Mouse (Mus musculus): Measurements from ENCODE around the gene Gmpr2. TPM values are rescaled to one million over a fixed set of nuclear protein-coding genes. Genes with fewer than 3 reads are reported as not detected.

Gmpr2 gene
- polyA plus RNA-seq, 1 experiment: 26.7 TPM

- Histone ChIP-seq H3K9ac (ENCODE audit: low read depth, poor library complexity, severe bottlenecking) (peak overlapping the region; percentile 55), H3K4me1 (ENCODE audit: control insufficient read depth, insufficient read depth, low read length) (no peaks in the 10 kb centered on the region), H3K27me3 (ENCODE audit: control insufficient read depth, insufficient read depth, low read length, poor library complexity, severe bottlenecking) (no peaks in the 10 kb centered on the region), H3K9me3 (replicated peaks; ENCODE audit: control insufficient read depth, insufficient read depth, low read length, poor library complexity, severe bottlenecking) (no peaks in the 10 kb centered on the region), H3K4me3 (ENCODE audit: low read depth, low read length) (peak overlapping the region; percentile 89), H3K27ac (ENCODE audit: insufficient read depth, low read length) (peak overlapping the region; percentile 31; the same call in 1 of the 2 replicates), H3K36me3 (ENCODE audit: control insufficient read depth, insufficient read depth, low read length, poor library complexity, severe bottlenecking) (peaks cover 31% of the 10 kb centered on the region)
- no peak for TF ChIP-seq EP300 (IDR thresholded peaks at IDR 0.05; ENCODE audit: insufficient read depth, low read depth, low read length)
Observed at GRCm38 (mm10) chr14:55671486-55671832, 282 bp upstream of the Gmpr2 start.

- Histone ChIP-seq H3K4me1 (ENCODE audit: control insufficient read depth, insufficient read depth, low read length) (no peaks in the 10 kb centered on the region), H3K4me3 (ENCODE audit: low read depth, low read length) (peak overlapping the region; percentile 58; the same call in 1 of the 2 replicates), H3K36me3 (ENCODE audit: control insufficient read depth, insufficient read depth, low read length, poor library complexity, severe bottlenecking) (peaks cover 37% of the 10 kb centered on the region), H3K27ac (ENCODE audit: insufficient read depth, low read length) (peak overlapping the region; percentile 74), H3K9ac (ENCODE audit: low read depth, poor library complexity, severe bottlenecking) (peak overlapping the region; percentile 68), H3K27me3 (ENCODE audit: control insufficient read depth, insufficient read depth, low read length, poor library complexity, severe bottlenecking) (no peaks in the 10 kb centered on the region), H3K9me3 (replicated peaks; ENCODE audit: control insufficient read depth, insufficient read depth, low read length, poor library complexity, severe bottlenecking) (no peaks in the 10 kb centered on the region)
- TF ChIP-seq CTCF (IDR thresholded peaks at IDR 0.05; ENCODE audit: low read depth, low read length) (no peak), EP300 (IDR thresholded peaks at IDR 0.05; ENCODE audit: insufficient read depth, low read depth, low read length) (no peak), POLR2A (IDR thresholded peaks at IDR 0.05; ENCODE audit: insufficient read depth, low read length) (no peak)
Observed at GRCm38 (mm10) chr14:55672741-55673060, 960 bp downstream of the Gmpr2 start.

- Histone ChIP-seq H3K27me3 (ENCODE audit: control insufficient read depth, insufficient read depth, low read length, poor library complexity, severe bottlenecking) (no peaks in the 10 kb centered on the region), H3K4me1 (ENCODE audit: control insufficient read depth, insufficient read depth, low read length) (no peaks in the 10 kb centered on the region), H3K36me3 (ENCODE audit: control insufficient read depth, insufficient read depth, low read length, poor library complexity, severe bottlenecking) (peaks cover 46% of the 10 kb centered on the region), H3K27ac (ENCODE audit: insufficient read depth, low read length) (no peak overlapping the region), H3K4me3 (ENCODE audit: low read depth, low read length) (no peak overlapping the region), H3K9ac (ENCODE audit: low read depth, poor library complexity, severe bottlenecking) (no peak overlapping the region), H3K9me3 (replicated peaks; ENCODE audit: control insufficient read depth, insufficient read depth, low read length, poor library complexity, severe bottlenecking) (no peaks in the 10 kb centered on the region)
- TF ChIP-seq POLR2A (IDR thresholded peaks at IDR 0.05; ENCODE audit: insufficient read depth, low read length) (no peak), EP300 (IDR thresholded peaks at IDR 0.05; ENCODE audit: insufficient read depth, low read depth, low read length) (no peak), CTCF (IDR thresholded peaks at IDR 0.05; ENCODE audit: low read depth, low read length) (no peak)
Observed at GRCm38 (mm10) chr14:55677615-55678014, 5.9 kb downstream of the Gmpr2 start.

- peak within 1 kb of the TSS; percentile 58 for H3K27ac ChIP-seq (ENCODE audit: insufficient read depth, low read length)
- TF ChIP-seq EP300 (IDR thresholded peaks at IDR 0.05; ENCODE audit: insufficient read depth, low read depth, low read length) (0 out of 2 replicates have a peak, but pooled peaks have one; percentile 39), CTCF (IDR thresholded peaks at IDR 0.05; ENCODE audit: low read depth, low read length) (peak; percentile 70), POLR2A (IDR thresholded peaks at IDR 0.05; ENCODE audit: insufficient read depth, low read length) (peak; percentile 55)
Observed at GRCm38 (mm10) chr14:55681160-55682117, 9.7 kb downstream of the Gmpr2 start, which contains the start of gene Tinf2. TSS of gene Tinf2 (minus strand) at chr14:55681820.

GRCm38 (mm10) chr14:55682118-55682493 lies 10.4 kb downstream of the Gmpr2 start:
- Histone ChIP-seq H3K27ac (ENCODE audit: insufficient read depth, low read length) (no peak overlapping the region), H3K4me3 (ENCODE audit: low read depth, low read length) (peak overlapping the region; percentile 81), H3K9me3 (replicated peaks; ENCODE audit: control insufficient read depth, insufficient read depth, low read length, poor library complexity, severe bottlenecking) (no peaks in the 10 kb centered on the region), H3K36me3 (ENCODE audit: control insufficient read depth, insufficient read depth, low read length, poor library complexity, severe bottlenecking) (peaks cover 31% of the 10 kb centered on the region), H3K9ac (ENCODE audit: low read depth, poor library complexity, severe bottlenecking) (peak overlapping the region; percentile 54), H3K27me3 (ENCODE audit: control insufficient read depth, insufficient read depth, low read length, poor library complexity, severe bottlenecking) (no peaks in the 10 kb centered on the region), H3K4me1 (ENCODE audit: control insufficient read depth, insufficient read depth, low read length) (no peaks in the 10 kb centered on the region)
- TF ChIP-seq EP300 (IDR thresholded peaks at IDR 0.05; ENCODE audit: insufficient read depth, low read depth, low read length): no peak
- no peak for TF ChIP-seq CTCF (IDR thresholded peaks at IDR 0.05; ENCODE audit: low read depth, low read length)
- no peak for TF ChIP-seq POLR2A (IDR thresholded peaks at IDR 0.05; ENCODE audit: insufficient read depth, low read length)

More at GRCm38 (mm10) chr14:55681160-55682117, 9.7 kb downstream of the Gmpr2 start, which contains the start of gene Tinf2:
- peaks cover 38% of the 10 kb centered on the region for H3K36me3 ChIP-seq (ENCODE audit: control insufficient read depth, insufficient read depth, low read length, poor library complexity, severe bottlenecking)
- no peaks in the 10 kb centered on the region for H3K9me3 ChIP-seq (replicated peaks; ENCODE audit: control insufficient read depth, insufficient read depth, low read length, poor library complexity, severe bottlenecking)
- peak within 1 kb of the TSS; percentile 81 for H3K4me3 ChIP-seq (ENCODE audit: low read depth, low read length)
- no peaks in the 10 kb centered on the region for H3K4me1 ChIP-seq (ENCODE audit: control insufficient read depth, insufficient read depth, low read length)
- H3K27me3 ChIP-seq (ENCODE audit: control insufficient read depth, insufficient read depth, low read length, poor library complexity, severe bottlenecking): no peaks in the 10 kb centered on the region
- H3K9ac ChIP-seq (ENCODE audit: low read depth, poor library complexity, severe bottlenecking): peak within 1 kb of the TSS; percentile 81

- H3K9me3 ChIP-seq (replicated peaks; ENCODE audit: control insufficient read depth, insufficient read depth, low read length, poor library complexity, severe bottlenecking): peaks cover 2% of the 10 kb centered on the region; the same call in 1 of the 2 replicates
- H3K27me3 ChIP-seq (ENCODE audit: control insufficient read depth, insufficient read depth, low read length, poor library complexity, severe bottlenecking): no peaks in the 10 kb centered on the region
- no peak overlapping the region for H3K27ac ChIP-seq (ENCODE audit: insufficient read depth, low read length)
- no peaks in the 10 kb centered on the region for H3K36me3 ChIP-seq (ENCODE audit: control insufficient read depth, insufficient read depth, low read length, poor library complexity, severe bottlenecking)
- no peak overlapping the region for H3K9ac ChIP-seq (ENCODE audit: low read depth, poor library complexity, severe bottlenecking)
- H3K4me3 ChIP-seq (ENCODE audit: low read depth, low read length): no peak overlapping the region
- TF ChIP-seq CTCF (IDR thresholded peaks at IDR 0.05; ENCODE audit: low read depth, low read length) (no peak), POLR2A (IDR thresholded peaks at IDR 0.05; ENCODE audit: insufficient read depth, low read length) (no peak), EP300 (IDR thresholded peaks at IDR 0.05; ENCODE audit: insufficient read depth, low read depth, low read length) (no peak)
- no peaks in the 10 kb centered on the region for H3K4me1 ChIP-seq (ENCODE audit: control insufficient read depth, insufficient read depth, low read length)
Observed at GRCm38 (mm10) chr14:55689433-55689832, 17.7 kb downstream of the Gmpr2 start.
